In genomic region chr5:103161196-103161540, GRCm38 (mm10) we compare ENCODE assay signal across 8 mouse cellular contexts. TPM values are rescaled to one million over a fixed set of nuclear protein-coding genes. Genes with fewer than 3 reads are reported as not detected.
DNase-seq lines count a peak whose midpoint lies in the region; ATAC-seq lines count a peak whose summit lies in the region.

No protein-coding gene starts in this region.

- H3K4me1 ChIP-seq in hindbrain, embryonic 13.5 days (replicated peaks): peaks cover 31% of the 10 kb centered on the region
- peaks cover 36% of the 10 kb centered on the region for H3K4me1 ChIP-seq in midbrain, embryonic 10.5 days
- no peaks in the 10 kb centered on the region for H3K4me1 ChIP-seq in intestine, embryonic 15.5 days (replicated peaks)

- no peak for DNase-seq in cerebellum, postnatal 36 days
- peak; percentile 33 for DNase-seq in cerebellum, adult 8-10 months
- peak; percentile 28 for DNase-seq in midbrain, embryonic 10.5 days (ENCODE audit: low spot score)
- no peak for DNase-seq in natural killer cell, adult 2 months (ENCODE audit: low spot score in 2 of 2)
- DNase-seq in ovary, adult 18-20 months (ENCODE audit: low spot score): no peak

- H3K9ac ChIP-seq in hindbrain, embryonic 13.5 days: no peak overlapping the region; the same call in 1 of the 2 replicates
- no peak overlapping the region for H3K9ac ChIP-seq in intestine, embryonic 15.5 days

- H3K27me3 ChIP-seq in hindbrain, embryonic 13.5 days: no peaks in the 10 kb centered on the region
- H3K27me3 ChIP-seq in midbrain, embryonic 10.5 days (ENCODE audit: low read depth, poor library complexity, severe bottlenecking): no peaks in the 10 kb centered on the region
- H3K27me3 ChIP-seq in intestine, embryonic 15.5 days (replicated peaks): no peaks in the 10 kb centered on the region

- no peak overlapping the region for H3K4me3 ChIP-seq in hindbrain, embryonic 13.5 days
- peak overlapping the region; percentile 18 for H3K4me3 ChIP-seq in midbrain, embryonic 10.5 days
- no peak overlapping the region for H3K4me3 ChIP-seq in intestine, embryonic 15.5 days (replicated peaks)

- H3K4me2 ChIP-seq in hindbrain, embryonic 13.5 days: peak overlapping the region; percentile 6
- no peak overlapping the region for H3K4me2 ChIP-seq in intestine, embryonic 15.5 days (replicated peaks)

- no peaks in the 10 kb centered on the region; the same call in 1 of the 2 replicates for H3K36me3 ChIP-seq in hindbrain, embryonic 13.5 days
- no peaks in the 10 kb centered on the region for H3K36me3 ChIP-seq in midbrain, embryonic 10.5 days
- H3K36me3 ChIP-seq in intestine, embryonic 15.5 days: no peaks in the 10 kb centered on the region

- no peaks in the 10 kb centered on the region for H3K9me3 ChIP-seq in hindbrain, embryonic 13.5 days
- no peaks in the 10 kb centered on the region for H3K9me3 ChIP-seq in midbrain, embryonic 10.5 days (replicated peaks)
- no peaks in the 10 kb centered on the region for H3K9me3 ChIP-seq in intestine, embryonic 15.5 days

- peak; percentile 78 for ATAC-seq in cerebellum, adult (ENCODE audit: insufficient number of reproducible peaks, low FRiP score, low TSS enrichment)
- peak; percentile 90 for ATAC-seq in hindbrain, embryonic 13.5 days (ENCODE audit: low FRiP score)
- ATAC-seq in intestine, embryonic 15.5 days: no peak

- peak overlapping the region; percentile 91 for H3K27ac ChIP-seq in hindbrain, embryonic 13.5 days
- H3K27ac ChIP-seq in midbrain, embryonic 10.5 days (replicated peaks): peak overlapping the region; percentile 75
- no peak overlapping the region for H3K27ac ChIP-seq in intestine, embryonic 15.5 days

- WGBS in hindbrain, embryonic 13.5 days: 11% methylated on average over 1 of the region's 1 CpGs
- 29% methylated on average over 1 of the region's 1 CpGs for WGBS in midbrain, embryonic 10.5 days
- 20% methylated on average over 1 of the region's 1 CpGs for WGBS in intestine, embryonic 15.5 days

RNA-seq across cellular contexts. Expression of gene Mapk10, which starts 50.0 kb away (rescaled TPM):
- 88.8 and 101 TPM in 2 replicates for polyA plus RNA-seq in hindbrain, embryonic 13.5 days (2015; fragmentation: Nextera tagmentation; extraction: Ambion mirVana)
- polyA plus RNA-seq in midbrain, embryonic 10.5 days (2016; fragmentation: Nextera tagmentation; extraction: Ambion mirVana): 14.9 and 36.6 TPM in 2 replicates
- polyA plus RNA-seq in intestine, embryonic 15.5 days (2015; fragmentation: Nextera tagmentation; extraction: Ambion mirVana): 6.5 and 7.0 TPM in 2 replicates

Comparison
In these comparisons a context has a peak if more than half of its experiments do, and no peak if none do; other contexts are left out.
1. DNase-seq: peak in cerebellum, adult 8-10 months (single experiment) and midbrain, embryonic 10.5 days (single experiment); none in cerebellum, postnatal 36 days (0 of 2), natural killer cell, adult 2 months (0 of 2) and ovary, adult 18-20 months (single experiment).